Mouse (Mus musculus) gastrocnemius, adult 2 months (tissue): ENCODE data around the gene Scaf4. TPM values are rescaled to one million over a fixed set of nuclear protein-coding genes. Genes with fewer than 3 reads are reported as not detected.
A peak's percentile ranks its signal among the peaks of the same experiment; 100 is the strongest.
"Not testable (repeated sequence)": the region's sequence is repeated elsewhere in the genome, so short reads cannot be mapped to it uniquely, and the experiment has no call there.

ENCODE experiments used
- DNase-seq: peaks from one replicate; pipeline ENCODE4 v3.0.0; 2022
- H3K27ac ChIP-seq: fragments of 200-600 bp; 2 replicates; pipeline ENCODE4 v1.8.1; 2022; ENCODE audit warnings: mild to moderate bottlenecking
- H3K4me3 ChIP-seq: fragments of 200-600 bp; 2 replicates; pipeline ENCODE4 v1.8.1; 2022; ENCODE audit warnings: mild to moderate bottlenecking, moderate library complexity
- CTCF ChIP-seq: fragments of 200-600 bp; IDR thresholded peaks from 2 replicates; pipeline ENCODE4 v1.8.1; 2022; ENCODE audit warnings: antibody characterized with exemption, mild to moderate bottlenecking, moderate library complexity
- intact Hi-C: fragments of 180-260 bp; cut with DNase I; formaldehyde crosslinking; loops from one replicate; pipeline ENCODE4 v1.15.1; 2025
- total RNA-seq, 2 experiments: library from RNA; stranded (reverse); gene quantifications; 2 replicates each; pipeline ENCODE4 v1.2.3; 2021

Gene Scaf4
- total RNA-seq, 2 experiments from 2014 or later, result 19.4 to 20.3 TPM

- no peak for TF ChIP-seq CTCF
- intact Hi-C loops, result loop anchor here (2.0 kb wide), 1 partner anchor 62 kb away; the partner anchor contains the start of gene Sod1
- H3K27ac ChIP-seq, result peak overlapping the region; percentile 99
- H3K4me3 ChIP-seq, result peak overlapping the region; percentile 80
- peak; percentile 27 for DNase-seq
Observed at GRCm38 (mm10) chr16:90282620-90283265, 1.6 kb downstream of the Scaf4 start.

GRCm38 (mm10) chr16:90281406-90281805 is 2.9 kb downstream of the Scaf4 start:
- no peak for TF ChIP-seq CTCF
- DNase-seq, result no peak
- Histone ChIP-seq H3K27ac (peak overlapping the region; percentile 99), H3K4me3 (peak overlapping the region; percentile 80)
- intact Hi-C loops, result no loop called here

- Histone ChIP-seq H3K27ac (peak overlapping the region; percentile 99), H3K4me3 (no peak overlapping the region; the same call in 1 of the 2 replicates)
- intact Hi-C loops, result no loop called here
Observed at GRCm38 (mm10) chr16:90280989-90281388, 3.3 kb downstream of the Scaf4 start.

DNA sequence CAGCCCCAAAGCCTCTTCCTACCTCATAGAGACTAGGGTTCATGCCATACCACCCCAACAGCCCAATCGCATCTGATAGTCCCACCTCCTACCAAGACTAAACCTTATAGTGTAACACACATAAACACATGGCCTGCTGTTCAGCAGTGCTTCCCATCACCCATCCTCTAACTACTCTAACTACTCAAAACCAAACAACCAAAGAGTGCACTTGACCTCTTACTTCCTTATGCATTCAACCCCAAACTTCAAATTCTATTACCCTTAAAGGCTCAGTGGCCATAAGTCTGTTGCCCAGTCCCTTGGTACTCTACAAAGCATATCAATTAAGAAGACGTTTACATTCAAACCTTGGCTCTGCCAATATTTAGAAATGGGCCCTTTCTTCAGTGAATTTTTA is 3.8 kb downstream of the Scaf4 start:
- intact Hi-C loops, result no loop called here
- DNase-seq, result no peak
- H3K4me3 ChIP-seq, result no peak overlapping the region
- H3K27ac ChIP-seq, result no peak overlapping the region
- no peak for TF ChIP-seq CTCF

More at GRCm38 (mm10) chr16:90280989-90281388, 3.3 kb downstream of the Scaf4 start:
- DNase-seq, result no peak
- TF ChIP-seq CTCF, result no peak

DNA sequence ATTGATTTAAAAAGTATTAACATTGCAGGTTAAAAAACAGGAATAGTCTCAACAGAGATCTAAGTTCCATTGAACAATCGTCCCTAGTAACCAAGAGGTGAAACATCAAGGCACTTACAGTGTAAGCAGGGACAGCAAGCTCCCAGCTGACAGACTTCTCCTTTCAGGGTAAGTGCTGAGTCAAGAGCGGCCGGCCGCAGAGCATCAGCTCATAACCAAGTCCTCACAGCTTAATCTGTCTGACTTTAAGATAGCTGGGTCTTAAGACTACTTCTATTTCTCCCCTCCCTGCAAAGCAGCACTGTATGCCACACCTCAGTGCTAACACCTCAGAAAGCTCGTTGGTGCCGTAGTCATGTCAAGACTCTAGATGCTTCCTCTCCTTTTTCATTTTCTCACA is 5.2 kb downstream of the Scaf4 start:
- Histone ChIP-seq H3K27ac (peak overlapping the region; percentile 56), H3K4me3 (no peak overlapping the region)
- TF ChIP-seq CTCF, result no peak
- DNase-seq, result peak; percentile 38
- intact Hi-C loops, result no loop called here

- no peak for DNase-seq
- Histone ChIP-seq H3K4me3 (no peak overlapping the region), H3K27ac (peak overlapping the region; percentile 16; the same call in 1 of the 2 replicates)
- intact Hi-C loops, result no loop called here
- no peak for TF ChIP-seq CTCF
Observed at GRCm38 (mm10) chr16:90275521-90275920, 8.8 kb downstream of the Scaf4 start.

- Histone ChIP-seq H3K4me3 (no peak overlapping the region), H3K27ac (peak overlapping the region; percentile 4; the same call in 1 of the 2 replicates)
- DNase-seq, result peak; percentile 30
- intact Hi-C loops, result loop anchor here (5.0 kb wide), 1 partner anchor 44 kb away; the partner anchor contains the start of gene Sod1
- no peak for TF ChIP-seq CTCF
Observed at GRCm38 (mm10) chr16:90266581-90266980, 17.7 kb downstream of the Scaf4 start.

DNA sequence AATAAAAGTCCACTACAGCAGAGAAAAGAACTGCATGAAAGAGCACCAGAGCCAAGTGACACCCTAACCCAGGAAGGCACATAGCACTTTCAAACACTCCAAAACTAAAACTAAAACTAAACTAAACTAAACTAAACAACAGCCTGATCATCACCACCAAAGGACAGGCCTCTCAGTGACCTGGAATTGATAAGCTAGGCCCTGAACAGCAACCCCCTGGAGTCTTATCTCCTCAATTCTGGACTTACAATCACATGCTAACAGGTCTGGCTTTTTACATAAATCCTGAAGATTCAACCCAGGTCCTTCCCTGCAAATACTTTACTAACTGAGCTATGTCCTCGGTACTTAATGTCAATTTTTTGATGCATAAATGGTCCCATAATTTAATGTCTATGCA is 19.2 kb downstream of the Scaf4 start:
- intact Hi-C loops, result loop anchor here (5.0 kb wide), 1 partner anchor 43 kb away; the partner anchor contains the start of gene Sod1
- no peak for TF ChIP-seq CTCF
- no peak overlapping the region for H3K27ac ChIP-seq
- no peak for DNase-seq
- no peak overlapping the region for H3K4me3 ChIP-seq

- DNase-seq, result no peak
- no peak for TF ChIP-seq CTCF
- no peak overlapping the region for H3K27ac ChIP-seq
- intact Hi-C loops, result no loop called here
- H3K4me3 ChIP-seq, result no peak overlapping the region
Observed at GRCm38 (mm10) chr16:90264021-90264420, 20.3 kb downstream of the Scaf4 start.

- intact Hi-C loops, result no loop called here
- no peak overlapping the region for H3K27ac ChIP-seq
- TF ChIP-seq CTCF, result no peak
- DNase-seq, result no peak
- no peak overlapping the region for H3K4me3 ChIP-seq
Observed at GRCm38 (mm10) chr16:90261791-90262190, 22.5 kb downstream of the Scaf4 start.

DNA sequence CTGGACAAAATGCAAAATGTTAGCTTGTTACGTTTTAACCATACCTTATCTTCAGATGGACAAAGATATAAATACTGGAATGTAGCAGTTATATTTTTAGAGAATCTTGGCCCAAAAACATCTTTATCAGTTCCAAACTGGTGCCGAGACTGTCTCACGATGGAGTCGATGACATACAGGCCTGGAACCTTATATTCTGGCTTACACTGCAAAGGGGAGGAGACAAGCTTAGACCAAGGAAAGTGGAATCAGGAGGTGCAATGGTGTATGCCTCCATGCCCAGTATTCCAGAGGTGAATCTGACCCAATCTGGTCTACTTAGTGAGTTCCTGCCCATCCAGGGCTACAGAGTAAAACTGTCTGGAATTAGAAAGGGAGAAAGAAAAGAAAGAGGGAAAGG is 24.2 kb downstream of the Scaf4 start:
- intact Hi-C loops, result no loop called here
- DNase-seq, result no peak
- Histone ChIP-seq H3K27ac (no peak overlapping the region), H3K4me3 (no peak overlapping the region)
- TF ChIP-seq CTCF, result no peak

- intact Hi-C loops, result no loop called here
- TF ChIP-seq CTCF, result no peak
- no peak for DNase-seq
- Histone ChIP-seq H3K4me3 (no peak overlapping the region), H3K27ac (no peak overlapping the region)
Observed at GRCm38 (mm10) chr16:90259623-90260022, 24.7 kb downstream of the Scaf4 start.

GRCm38 (mm10) chr16:90258950-90259349 is 25.4 kb downstream of the Scaf4 start:
- Histone ChIP-seq H3K4me3 (no peak overlapping the region), H3K27ac (no peak overlapping the region)
- DNase-seq, result no peak
- intact Hi-C loops, result no loop called here
- TF ChIP-seq CTCF, result no peak

- no peak for TF ChIP-seq CTCF
- Histone ChIP-seq H3K4me3 (no peak overlapping the region), H3K27ac (no peak overlapping the region)
- intact Hi-C loops, result no loop called here
- no peak for DNase-seq
Observed at GRCm38 (mm10) chr16:90252521-90252920, 31.8 kb downstream of the Scaf4 start.

- H3K4me3 ChIP-seq, result not testable (repeated sequence)
Observed at GRCm38 (mm10) chr16:90251256-90251655, 33.0 kb downstream of the Scaf4 start.

More at GRCm38 (mm10) chr16:90251256-90251655, 33.0 kb downstream of the Scaf4 start:
- H3K27ac ChIP-seq, DNase-seq, intact Hi-C loops: not testable (repeated sequence)
